Mouse (Mus musculus): Measurements from ENCODE around the gene Cd59b. TPM values are rescaled to one million over a fixed set of nuclear protein-coding genes. Genes with fewer than 3 reads are reported as not detected.

Cd59b gene
- 1.1 and 2.6 TPM in 2 replicates for polyA plus RNA-seq (2015; fragmentation: Nextera tagmentation; extraction: Ambion mirVana)

GRCm38 (mm10) chr2:104069704-104070185 lies at the start of gene Cd59b:
Gene Cd59b (plus strand): TSS chr2:104069849.
- Histone ChIP-seq H3K36me3 (no peaks in the 10 kb centered on the region), H3K9ac (replicated peaks) (peak within 1 kb of the TSS; percentile 36; the same call in 1 of the 2 replicates), H3K4me3 (replicated peaks) (peak within 1 kb of the TSS; percentile 39), H3K27me3 (no peaks in the 10 kb centered on the region), H3K27ac (no peak within 1 kb of the TSS), H3K4me1 (replicated peaks) (peaks cover 8% of the 10 kb centered on the region), H3K4me2 (replicated peaks) (peak within 1 kb of the TSS; percentile 58), H3K9me3 (no peaks in the 10 kb centered on the region)
- WGBS = 6% methylated on average over 13 of the region's 13 CpGs
- ATAC-seq = peak; percentile 91

DNA sequence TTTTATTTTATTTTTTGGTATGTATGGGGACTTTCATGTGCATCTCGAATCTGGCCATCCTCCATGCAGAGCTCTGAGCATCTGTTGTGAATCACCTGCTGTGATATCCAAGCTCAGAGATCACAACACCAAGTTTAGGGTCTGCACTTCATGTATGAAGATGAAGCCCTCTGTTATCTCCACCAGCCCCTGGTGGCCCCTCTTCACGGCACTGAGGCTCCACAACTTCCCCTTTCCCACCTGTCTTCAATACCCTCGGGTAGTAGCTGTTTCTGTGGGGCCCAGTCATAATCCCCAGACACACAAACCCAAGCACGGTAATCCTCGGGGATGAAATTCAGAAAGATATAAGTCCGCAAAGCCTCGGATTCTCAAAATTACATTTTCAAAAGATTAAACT lies 46.6 kb upstream of the Cd59b start:
- Histone ChIP-seq H3K4me1 (replicated peaks) (0 out of 2 replicates have a peak, but pooled peaks cover 3% of the 10 kb centered on the region), H3K9ac (replicated peaks) (no peak overlapping the region), H3K9me3 (no peaks in the 10 kb centered on the region), H3K4me3 (replicated peaks) (no peak overlapping the region), H3K27ac (no peak overlapping the region), H3K27me3 (no peaks in the 10 kb centered on the region), H3K36me3 (no peaks in the 10 kb centered on the region), H3K4me2 (replicated peaks) (no peak overlapping the region)
- 83% methylated on average over 7 of the region's 7 CpGs for WGBS
- no peak for ATAC-seq

DNA sequence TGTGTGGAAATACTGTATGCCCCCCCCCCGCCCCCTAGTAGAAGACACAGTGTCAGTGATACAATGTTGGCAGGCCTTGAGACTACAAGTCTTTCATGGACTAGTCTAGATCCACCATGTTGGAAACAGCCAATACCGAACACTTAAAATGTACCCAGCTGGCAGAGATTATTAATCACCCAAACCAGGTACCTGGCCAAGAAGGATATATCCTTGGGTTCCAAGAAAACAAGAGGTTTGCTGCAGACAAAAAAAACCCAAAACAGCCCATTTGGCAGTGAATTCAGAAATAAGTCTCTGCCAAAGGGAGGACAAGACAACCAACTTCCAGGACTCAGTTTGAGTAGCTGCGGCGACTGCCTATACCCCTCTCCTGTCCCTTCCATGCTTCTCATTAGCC lies 45.0 kb upstream of the Cd59b start:
- no peak for ATAC-seq
- Histone ChIP-seq H3K36me3 (no peaks in the 10 kb centered on the region), H3K4me2 (replicated peaks) (no peak overlapping the region), H3K4me1 (replicated peaks) (peaks cover 17% of the 10 kb centered on the region), H3K27me3 (no peaks in the 10 kb centered on the region), H3K9ac (replicated peaks) (no peak overlapping the region), H3K4me3 (replicated peaks) (no peak overlapping the region), H3K9me3 (no peaks in the 10 kb centered on the region), H3K27ac (no peak overlapping the region)
- WGBS = 90% methylated on average over 4 of the region's 4 CpGs

DNA sequence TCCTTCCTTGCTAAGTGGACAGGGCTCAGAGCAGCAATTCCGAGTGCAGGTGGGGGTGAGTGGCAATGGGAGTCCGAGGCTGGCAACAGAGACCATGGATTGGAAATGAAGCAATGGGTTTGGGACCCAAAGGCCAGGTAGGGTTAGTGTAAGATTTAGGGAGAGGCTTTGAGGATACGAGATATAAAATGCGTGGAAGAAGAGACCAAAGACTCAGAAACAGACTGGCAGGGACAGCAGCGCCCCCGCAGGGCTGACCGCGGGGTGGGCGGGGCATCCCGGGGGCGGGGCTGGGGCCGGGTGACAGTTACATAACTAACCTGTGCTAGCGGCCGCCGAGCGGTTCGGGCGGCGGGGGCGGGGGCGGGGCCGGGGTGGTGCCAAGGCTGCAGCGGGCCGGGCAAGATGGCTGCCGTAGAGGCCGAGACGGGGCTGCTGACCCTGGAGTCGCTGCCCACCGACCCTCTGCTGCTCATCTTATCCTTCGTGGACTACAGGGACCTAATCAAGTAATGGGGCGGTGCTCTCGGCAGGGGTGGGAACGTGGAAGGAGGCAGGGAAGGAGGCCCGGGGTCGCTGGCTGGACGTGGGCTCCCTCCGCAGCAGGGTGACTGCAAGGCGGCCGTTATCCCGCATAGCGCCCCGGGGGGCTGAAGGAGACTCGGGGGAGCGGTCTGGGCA lies 42.1 kb upstream of the Cd59b start, which contains the start of gene Fbxo3:
Gene Fbxo3, plus strand, starts transcription at position 264 of the 681 bp plus-strand sequence.
- Histone ChIP-seq H3K27ac (peak within 1 kb of the TSS; percentile 56), H3K27me3 (no peaks in the 10 kb centered on the region), H3K9ac (replicated peaks) (peak within 1 kb of the TSS; percentile 87), H3K9me3 (no peaks in the 10 kb centered on the region), H3K36me3 (peaks cover 7% of the 10 kb centered on the region; the same call in 1 of the 2 replicates), H3K4me3 (replicated peaks) (peak within 1 kb of the TSS; percentile 84), H3K4me1 (replicated peaks) (peaks cover 26% of the 10 kb centered on the region), H3K4me2 (replicated peaks) (peak within 1 kb of the TSS; percentile 74)
- peak; percentile 98 for ATAC-seq
- under 1% methylated on average over 42 of the region's 44 CpGs for WGBS

- no peaks in the 10 kb centered on the region for H3K27me3 ChIP-seq
- peak within 1 kb of the TSS; percentile 87 for H3K9ac ChIP-seq (replicated peaks)
- peak within 1 kb of the TSS; percentile 56 for H3K27ac ChIP-seq
These were observed 41.4 kb upstream of the Cd59b start, which contains the start of gene 4931422A03Rik for GRCm38 (mm10) chr2:104028139-104028723. Gene 4931422A03Rik (minus strand): TSS chr2:104028361.

DNA sequence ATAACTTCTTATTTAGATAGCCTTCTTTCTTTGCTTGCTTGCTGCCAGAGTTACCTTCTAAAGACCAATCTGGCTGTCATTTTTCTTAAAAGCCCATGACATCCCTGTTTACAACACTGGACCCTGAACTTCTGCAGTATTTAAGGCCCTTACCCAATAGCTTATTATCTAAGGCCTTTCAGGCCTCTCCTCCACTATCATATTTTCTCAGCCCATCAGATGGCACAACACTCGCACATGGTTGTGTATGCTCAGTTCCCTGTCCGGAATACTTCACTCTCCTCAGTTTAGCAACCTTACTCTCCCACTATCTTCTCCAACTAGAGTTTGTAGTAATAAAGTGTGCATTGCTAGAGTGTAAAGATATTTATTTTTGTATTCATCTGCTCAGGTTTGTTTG lies 40.6 kb upstream of the Cd59b start:
- Histone ChIP-seq H3K27me3 (no peaks in the 10 kb centered on the region), H3K4me2 (replicated peaks) (peak overlapping the region; percentile 74), H3K9me3 (no peaks in the 10 kb centered on the region), H3K4me3 (replicated peaks) (peak overlapping the region; percentile 84), H3K4me1 (replicated peaks) (peaks cover 26% of the 10 kb centered on the region), H3K27ac (no peak overlapping the region), H3K36me3 (peaks cover 11% of the 10 kb centered on the region), H3K9ac (replicated peaks) (peak overlapping the region; percentile 87; the same call in 1 of the 2 replicates)
- no peak for ATAC-seq
- 83% methylated on average over 2 of the region's 2 CpGs for WGBS

More at GRCm38 (mm10) chr2:104028139-104028723, 41.4 kb upstream of the Cd59b start, which contains the start of gene 4931422A03Rik:
- Histone ChIP-seq H3K9me3 (no peaks in the 10 kb centered on the region), H3K4me1 (replicated peaks) (peaks cover 26% of the 10 kb centered on the region), H3K4me2 (replicated peaks) (peak within 1 kb of the TSS; percentile 74), H3K4me3 (replicated peaks) (peak within 1 kb of the TSS; percentile 84), H3K36me3 (peaks cover 7% of the 10 kb centered on the region; the same call in 1 of the 2 replicates)
- ATAC-seq = peak; percentile 9; the same call in 1 of the 2 replicates
- 1% methylated on average over 32 of the region's 32 CpGs for WGBS

DNA sequence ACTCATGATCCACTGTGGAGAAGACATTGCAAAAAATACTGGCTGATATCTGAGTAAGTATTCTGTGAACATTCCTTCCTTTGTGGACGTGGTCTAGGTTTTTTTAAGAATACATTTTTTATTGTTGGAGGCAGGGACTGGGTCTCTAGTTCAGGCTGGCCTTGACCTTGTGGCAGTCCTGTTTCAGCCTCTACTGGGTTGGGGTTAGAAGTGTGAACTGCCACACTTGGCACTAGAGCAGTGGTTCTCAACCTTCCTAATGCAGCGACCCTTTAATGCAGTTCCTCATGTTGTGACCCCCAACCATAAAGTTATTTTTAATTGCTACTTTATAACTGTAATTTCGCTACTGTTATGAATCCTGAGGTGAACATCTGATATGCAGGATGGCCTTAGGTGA lies 39.3 kb upstream of the Cd59b start:
- Histone ChIP-seq H3K36me3 (peaks cover 18% of the 10 kb centered on the region), H3K9me3 (no peaks in the 10 kb centered on the region), H3K4me1 (replicated peaks) (peaks cover 26% of the 10 kb centered on the region), H3K27me3 (no peaks in the 10 kb centered on the region), H3K9ac (replicated peaks) (no peak overlapping the region), H3K4me2 (replicated peaks) (no peak overlapping the region), H3K4me3 (replicated peaks) (no peak overlapping the region), H3K27ac (no peak overlapping the region)
- WGBS = 87% methylated on average over 3 of the region's 3 CpGs
- ATAC-seq = no peak

GRCm38 (mm10) chr2:104032056-104032455 lies 37.6 kb upstream of the Cd59b start:
- 88% methylated on average over 3 of the region's 3 CpGs for WGBS

DNA sequence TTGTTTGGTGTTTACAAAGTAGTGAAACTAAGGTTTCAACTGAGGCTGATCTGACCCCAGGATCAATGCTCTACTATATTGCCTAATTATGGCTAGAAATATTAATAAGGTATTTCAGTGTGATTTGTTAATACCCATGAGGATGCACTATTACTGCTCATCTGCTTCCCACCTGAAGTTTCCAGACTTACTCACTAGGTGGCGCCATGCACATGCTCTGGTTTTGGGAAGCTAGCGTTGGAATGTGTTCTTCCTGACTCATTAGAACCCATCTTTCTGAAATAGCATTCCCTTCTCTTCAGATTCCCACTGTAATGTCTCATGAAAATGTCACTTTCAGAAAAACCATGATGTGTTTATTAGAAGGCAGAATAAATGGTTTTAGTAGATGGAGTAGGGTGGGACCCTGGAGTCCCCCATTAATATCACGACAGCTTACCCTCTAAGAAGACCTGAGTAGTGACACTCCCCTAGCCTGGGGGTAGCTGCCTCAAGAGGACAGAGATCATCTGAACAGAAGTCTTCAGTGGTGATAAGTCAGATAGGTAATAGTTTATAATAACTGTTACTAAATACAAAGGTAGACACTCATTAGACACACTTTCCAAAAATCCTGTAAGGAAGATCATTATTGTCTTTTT lies 34.7 kb upstream of the Cd59b start:
- Histone ChIP-seq H3K27me3 (no peaks in the 10 kb centered on the region), H3K4me2 (replicated peaks) (no peak overlapping the region), H3K9ac (replicated peaks) (no peak overlapping the region), H3K4me1 (replicated peaks) (peaks cover 6% of the 10 kb centered on the region), H3K27ac (no peak overlapping the region), H3K9me3 (no peaks in the 10 kb centered on the region), H3K4me3 (replicated peaks) (no peak overlapping the region), H3K36me3 (peaks cover 40% of the 10 kb centered on the region)
- ATAC-seq = peak; percentile 53; the same call in 1 of the 2 replicates
- WGBS = 33% methylated on average over 3 of the region's 3 CpGs

More at GRCm38 (mm10) chr2:104032056-104032455, 37.6 kb upstream of the Cd59b start:
- H3K4me1 ChIP-seq (replicated peaks) = peaks cover 26% of the 10 kb centered on the region
- no peak overlapping the region for H3K4me3 ChIP-seq (replicated peaks)
- no peak overlapping the region for H3K4me2 ChIP-seq (replicated peaks)
- no peaks in the 10 kb centered on the region for H3K9me3 ChIP-seq
- no peaks in the 10 kb centered on the region for H3K27me3 ChIP-seq
- no peak overlapping the region for H3K27ac ChIP-seq
- peaks cover 32% of the 10 kb centered on the region for H3K36me3 ChIP-seq
- H3K9ac ChIP-seq (replicated peaks) = no peak overlapping the region
- ATAC-seq = no peak

GRCm38 (mm10) chr2:104035595-104035994 lies 34.1 kb upstream of the Cd59b start:
- H3K27ac ChIP-seq = no peak overlapping the region
- no peak overlapping the region for H3K9ac ChIP-seq (replicated peaks)
- 91% methylated on average over 6 of the region's 6 CpGs for WGBS
- no peaks in the 10 kb centered on the region for H3K9me3 ChIP-seq
- no peak overlapping the region for H3K4me3 ChIP-seq (replicated peaks)
- no peak for ATAC-seq
- H3K4me1 ChIP-seq (replicated peaks) = 0 out of 2 replicates have a peak, but pooled peaks cover 1% of the 10 kb centered on the region
- H3K36me3 ChIP-seq = peaks cover 42% of the 10 kb centered on the region
- no peak overlapping the region for H3K4me2 ChIP-seq (replicated peaks)
- H3K27me3 ChIP-seq = no peaks in the 10 kb centered on the region

- no peak overlapping the region for H3K9ac ChIP-seq (replicated peaks)
- WGBS = 63% methylated on average over 3 of the region's 3 CpGs
- H3K4me2 ChIP-seq (replicated peaks) = no peak overlapping the region
- no peak for ATAC-seq
- no peak overlapping the region for H3K27ac ChIP-seq
- no peaks in the 10 kb centered on the region for H3K4me1 ChIP-seq (replicated peaks)
- H3K27me3 ChIP-seq = no peaks in the 10 kb centered on the region
- H3K36me3 ChIP-seq = peaks cover 45% of the 10 kb centered on the region
- no peak overlapping the region for H3K4me3 ChIP-seq (replicated peaks)
- H3K9me3 ChIP-seq = no peaks in the 10 kb centered on the region
These were observed 33.3 kb upstream of the Cd59b start for GRCm38 (mm10) chr2:104036316-104036715.

- H3K9ac ChIP-seq (replicated peaks) = no peak overlapping the region
- H3K9me3 ChIP-seq = no peaks in the 10 kb centered on the region
- 57% methylated on average over 2 of the region's 2 CpGs for WGBS
- no peak overlapping the region for H3K4me2 ChIP-seq (replicated peaks)
- no peak for ATAC-seq
- H3K27ac ChIP-seq = no peak overlapping the region
- no peaks in the 10 kb centered on the region for H3K27me3 ChIP-seq
- H3K4me1 ChIP-seq (replicated peaks) = no peaks in the 10 kb centered on the region
- peaks cover 38% of the 10 kb centered on the region for H3K36me3 ChIP-seq
- no peak overlapping the region for H3K4me3 ChIP-seq (replicated peaks)
These were observed 31.4 kb upstream of the Cd59b start for GRCm38 (mm10) chr2:104038236-104038635.

All from midbrain, embryonic 13.5 days (tissue).